Mouse (Mus musculus) cortical plate, adult 2 months (tissue): ENCODE measurements around the gene Dync1i1.

Experiments
- CTCF ChIP-seq: fragments of 200-500 bp; IDR thresholded peaks from 2 replicates; pipeline ENCODE4 v1.5.1; 2011; ENCODE audit warnings: mild to moderate bottlenecking, control low read depth, low read length; ENCODE audit not compliant: insufficient read depth; ENCODE audit errors: extremely low read depth
- POLR2A ChIP-seq: fragments of 200-500 bp; IDR thresholded peaks from 2 replicates; pipeline ENCODE4 v1.6.1; 2011; ENCODE audit warnings: mild to moderate bottlenecking, low read length, control low read depth; ENCODE audit not compliant: insufficient read depth; ENCODE audit errors: extremely low read depth

DNA sequence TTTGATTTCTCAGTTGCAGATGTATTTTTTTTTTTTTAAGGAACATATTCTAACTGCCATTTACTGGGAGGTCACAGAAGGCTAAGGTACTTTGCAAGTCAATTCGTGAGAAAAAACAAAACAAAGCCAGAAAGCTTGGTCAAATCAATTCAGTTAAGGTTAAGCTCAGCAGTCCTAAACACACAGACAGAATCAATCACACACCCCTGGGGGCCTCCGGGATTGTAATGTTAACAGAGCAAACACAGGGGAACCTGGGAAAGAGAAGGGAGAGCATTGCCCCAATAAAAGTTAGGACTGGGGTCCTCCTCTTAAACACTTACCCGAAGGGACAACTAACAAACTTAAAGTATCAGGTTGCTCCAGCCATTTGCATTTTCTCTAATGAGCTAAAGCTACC is 344.6 kb downstream of the Dync1i1 start:
- TF ChIP-seq POLR2A, result no peak
- no peak for TF ChIP-seq CTCF
